Mouse (Mus musculus) olfactory bulb, adult 2 months (tissue): ENCODE measurements around the gene Btaf1.

Experiments
- CTCF ChIP-seq: fragments of 200-500 bp; IDR thresholded peaks from 2 replicates; pipeline ENCODE4 v1.5.1; 2012; ENCODE audit warnings: low read depth, mild to moderate bottlenecking, low read length, moderate library complexity; ENCODE audit not compliant: insufficient read depth
- POLR2A ChIP-seq: fragments of 200-500 bp; IDR thresholded peaks from 2 replicates; pipeline ENCODE4 v1.6.1; 2012; ENCODE audit warnings: mild to moderate bottlenecking, low read depth, low read length, moderate library complexity; ENCODE audit not compliant: insufficient read depth

DNA sequence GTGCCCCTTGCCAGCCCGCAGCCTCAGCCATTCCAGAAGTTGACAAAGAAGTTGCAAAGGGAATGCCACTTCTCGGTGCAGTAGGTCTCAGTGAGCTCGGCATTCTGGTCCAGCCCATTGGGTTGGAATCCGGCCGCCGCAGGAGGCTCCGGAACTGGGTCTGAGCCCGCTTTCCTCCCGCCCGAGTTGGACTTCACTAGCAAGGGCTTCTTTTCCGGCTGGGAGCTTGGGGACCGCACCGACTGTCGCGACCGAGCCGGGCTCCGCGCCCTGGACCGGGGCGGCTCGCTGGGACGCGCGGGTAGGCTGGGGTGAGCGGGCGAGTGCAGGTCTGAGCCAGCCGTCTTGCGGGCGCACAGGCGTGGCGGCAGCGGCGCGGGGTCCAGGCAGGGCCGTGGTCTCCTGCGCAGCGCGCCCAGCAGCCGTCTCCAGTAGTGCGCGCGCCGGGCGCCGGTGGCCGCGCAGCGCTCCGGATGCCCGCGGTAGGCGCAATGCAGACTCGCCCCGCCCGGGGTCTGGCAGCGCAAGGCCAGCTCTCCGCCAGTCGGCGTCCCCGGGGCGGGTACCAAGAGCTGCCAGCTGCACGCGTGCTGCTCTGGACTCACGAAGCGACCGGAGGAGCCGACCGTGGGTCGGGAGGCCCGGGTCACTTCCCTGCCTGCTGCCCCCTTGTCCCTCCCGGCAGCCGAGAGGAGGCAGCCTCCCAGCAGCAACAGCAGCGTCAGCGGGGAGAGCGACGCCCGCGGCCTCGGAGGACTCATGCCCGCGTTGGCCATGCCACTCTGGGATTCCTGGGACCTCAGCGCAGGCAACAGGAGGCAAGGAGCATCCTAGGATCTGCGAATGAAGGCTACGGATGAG is 7.2 kb upstream of the Btaf1 start:
- TF ChIP-seq POLR2A (peak; percentile 81; the same call in 1 of the 2 replicates), CTCF (no peak)
